Mouse (Mus musculus): ENCODE results near the gene Kirrel3. TPM values are rescaled to one million over a fixed set of nuclear protein-coding genes. Genes with fewer than 3 reads are reported as not detected.

Kirrel3 gene
- polyA plus RNA-seq, 1 experiment from 2014 or later: 50.1 TPM

GRCm38 (mm10) chr9:35035074-35035473 is 549.4 kb downstream of the Kirrel3 start:
- Histone ChIP-seq H3K9me3 (no peaks in the 10 kb centered on the region), H3K27ac (replicated peaks) (no peak overlapping the region), H3K27me3 (no peaks in the 10 kb centered on the region), H3K36me3 (peaks cover 3% of the 10 kb centered on the region; the same call in 1 of the 2 replicates), H3K9ac (no peak overlapping the region), H3K4me1 (replicated peaks) (0 out of 2 replicates have a peak, but pooled peaks cover 3% of the 10 kb centered on the region), H3K4me3 (no peak overlapping the region), H3K4me2 (no peak overlapping the region)
- no peak for ATAC-seq (ENCODE audit: low FRiP score, low read depth)
- WGBS: 51% methylated on average over 14 of the region's 14 CpGs

- Histone ChIP-seq H3K4me3 (no peak overlapping the region), H3K9ac (no peak overlapping the region), H3K27me3 (no peaks in the 10 kb centered on the region), H3K4me1 (replicated peaks) (0 out of 2 replicates have a peak, but pooled peaks cover 4% of the 10 kb centered on the region), H3K27ac (replicated peaks) (peak overlapping the region; percentile 0; the same call in 1 of the 2 replicates), H3K9me3 (no peaks in the 10 kb centered on the region), H3K36me3 (no peaks in the 10 kb centered on the region), H3K4me2 (no peak overlapping the region)
- no peak for ATAC-seq (ENCODE audit: low FRiP score, low read depth)
- 63% methylated on average over 7 of the region's 7 CpGs for WGBS
These were observed 553.4 kb downstream of the Kirrel3 start for GRCm38 (mm10) chr9:35038922-35039586.

- WGBS: 68% methylated on average over 5 of the region's 5 CpGs
- no peak for ATAC-seq (ENCODE audit: low FRiP score, low read depth)
- Histone ChIP-seq H3K4me3 (no peak overlapping the region), H3K9me3 (no peaks in the 10 kb centered on the region), H3K4me1 (replicated peaks) (peaks cover 4% of the 10 kb centered on the region; the same call in 1 of the 2 replicates), H3K36me3 (no peaks in the 10 kb centered on the region), H3K9ac (no peak overlapping the region), H3K27me3 (no peaks in the 10 kb centered on the region), H3K27ac (replicated peaks) (no peak overlapping the region), H3K4me2 (no peak overlapping the region)
These were observed 554.2 kb downstream of the Kirrel3 start for GRCm38 (mm10) chr9:35039846-35040245.

GRCm38 (mm10) chr9:35041493-35041892 is 555.8 kb downstream of the Kirrel3 start:
- H3K36me3 ChIP-seq: no peaks in the 10 kb centered on the region
- ATAC-seq (ENCODE audit: low FRiP score, low read depth): no peak
- no peaks in the 10 kb centered on the region for H3K9me3 ChIP-seq
- H3K4me1 ChIP-seq (replicated peaks): peaks cover 15% of the 10 kb centered on the region
- no peak overlapping the region for H3K9ac ChIP-seq
- H3K27ac ChIP-seq (replicated peaks): no peak overlapping the region
- no peaks in the 10 kb centered on the region for H3K27me3 ChIP-seq
- 68% methylated on average over 5 of the region's 5 CpGs for WGBS
- H3K4me3 ChIP-seq: no peak overlapping the region
- H3K4me2 ChIP-seq: no peak overlapping the region

- H3K36me3 ChIP-seq: peaks cover 8% of the 10 kb centered on the region; the same call in 1 of the 2 replicates
- no peak overlapping the region for H3K4me2 ChIP-seq
- no peaks in the 10 kb centered on the region for H3K27me3 ChIP-seq
- H3K4me1 ChIP-seq (replicated peaks): peaks cover 15% of the 10 kb centered on the region
- no peak overlapping the region for H3K4me3 ChIP-seq
- no peak for ATAC-seq (ENCODE audit: low FRiP score, low read depth)
- H3K27ac ChIP-seq (replicated peaks): no peak overlapping the region
- no peak overlapping the region for H3K9ac ChIP-seq
- no peaks in the 10 kb centered on the region for H3K9me3 ChIP-seq
- 35% methylated on average over 7 of the region's 7 CpGs for WGBS
These were observed 557.9 kb downstream of the Kirrel3 start for GRCm38 (mm10) chr9:35043619-35044018.

GRCm38 (mm10) chr9:35044458-35044857 is 558.8 kb downstream of the Kirrel3 start:
- WGBS: 17% methylated on average over 15 of the region's 15 CpGs
- no peak; the same call in 1 of the 2 replicates for ATAC-seq (ENCODE audit: low FRiP score, low read depth)
- no peak overlapping the region for H3K4me3 ChIP-seq

GRCm38 (mm10) chr9:35045031-35045531 is 559.4 kb downstream of the Kirrel3 start:
- Histone ChIP-seq H3K27me3 (no peaks in the 10 kb centered on the region), H3K4me2 (no peak overlapping the region), H3K4me1 (replicated peaks) (peaks cover 15% of the 10 kb centered on the region), H3K27ac (replicated peaks) (no peak overlapping the region), H3K9ac (no peak overlapping the region), H3K36me3 (peaks cover 8% of the 10 kb centered on the region; the same call in 1 of the 2 replicates), H3K9me3 (no peaks in the 10 kb centered on the region), H3K4me3 (no peak overlapping the region)
- no peak; the same call in 1 of the 2 replicates for ATAC-seq (ENCODE audit: low FRiP score, low read depth)
- 50% methylated on average over 11 of the region's 11 CpGs for WGBS

More at GRCm38 (mm10) chr9:35044458-35044857, 558.8 kb downstream of the Kirrel3 start:
- Histone ChIP-seq H3K4me1 (replicated peaks) (peaks cover 15% of the 10 kb centered on the region), H3K9ac (no peak overlapping the region), H3K4me2 (no peak overlapping the region), H3K27ac (replicated peaks) (no peak overlapping the region), H3K36me3 (peaks cover 8% of the 10 kb centered on the region; the same call in 1 of the 2 replicates), H3K27me3 (no peaks in the 10 kb centered on the region), H3K9me3 (no peaks in the 10 kb centered on the region)

GRCm38 (mm10) chr9:35045756-35046155 is 560.1 kb downstream of the Kirrel3 start:
- no peak for ATAC-seq (ENCODE audit: low FRiP score, low read depth)
- no peak overlapping the region for H3K4me2 ChIP-seq
- H3K27ac ChIP-seq (replicated peaks): no peak overlapping the region
- no peak overlapping the region for H3K9ac ChIP-seq
- peaks cover 15% of the 10 kb centered on the region for H3K4me1 ChIP-seq (replicated peaks)
- WGBS: 72% methylated on average over 2 of the region's 2 CpGs
- H3K4me3 ChIP-seq: no peak overlapping the region
- no peaks in the 10 kb centered on the region for H3K9me3 ChIP-seq
- peaks cover 8% of the 10 kb centered on the region; the same call in 1 of the 2 replicates for H3K36me3 ChIP-seq
- no peaks in the 10 kb centered on the region for H3K27me3 ChIP-seq

- peaks cover 13% of the 10 kb centered on the region; the same call in 1 of the 2 replicates for H3K36me3 ChIP-seq
- H3K27ac ChIP-seq (replicated peaks): no peak overlapping the region
- no peak for ATAC-seq (ENCODE audit: low FRiP score, low read depth)
- H3K27me3 ChIP-seq: no peaks in the 10 kb centered on the region
- H3K4me2 ChIP-seq: no peak overlapping the region
- H3K4me1 ChIP-seq (replicated peaks): peaks cover 11% of the 10 kb centered on the region
- 90% methylated on average over 6 of the region's 6 CpGs for WGBS
- H3K4me3 ChIP-seq: no peak overlapping the region
- H3K9me3 ChIP-seq: no peaks in the 10 kb centered on the region
- H3K9ac ChIP-seq: no peak overlapping the region
These were observed 562.8 kb downstream of the Kirrel3 start for GRCm38 (mm10) chr9:35048449-35048848.

GRCm38 (mm10) chr9:35049891-35050527 is 564.3 kb downstream of the Kirrel3 start:
- Histone ChIP-seq H3K4me1 (replicated peaks) (peaks cover 11% of the 10 kb centered on the region), H3K27me3 (no peaks in the 10 kb centered on the region), H3K9ac (no peak overlapping the region), H3K9me3 (no peaks in the 10 kb centered on the region), H3K4me3 (no peak overlapping the region), H3K36me3 (peaks cover 13% of the 10 kb centered on the region; the same call in 1 of the 2 replicates), H3K4me2 (no peak overlapping the region), H3K27ac (replicated peaks) (no peak overlapping the region)
- 77% methylated on average over 3 of the region's 3 CpGs for WGBS
- no peak for ATAC-seq (ENCODE audit: low FRiP score, low read depth)

GRCm38 (mm10) chr9:35050701-35051454 is 565.2 kb downstream of the Kirrel3 start:
- Histone ChIP-seq H3K4me3 (no peak overlapping the region), H3K9ac (no peak overlapping the region), H3K4me1 (replicated peaks) (peaks cover 6% of the 10 kb centered on the region), H3K9me3 (no peaks in the 10 kb centered on the region), H3K27me3 (no peaks in the 10 kb centered on the region), H3K4me2 (no peak overlapping the region), H3K36me3 (peaks cover 13% of the 10 kb centered on the region; the same call in 1 of the 2 replicates), H3K27ac (replicated peaks) (no peak overlapping the region)
- WGBS: 90% methylated on average over 6 of the region's 6 CpGs
- no peak for ATAC-seq (ENCODE audit: low FRiP score, low read depth)
